ENCODE assay signal across 12 mouse cellular contexts in genomic region chr7:110706696-110707087, GRCm38 (mm10).
DNase-seq lines count a peak whose midpoint lies in the region; ATAC-seq lines count a peak whose summit lies in the region.
"Had no signal": no experiment of that assay in that cellular context is flagged by ENCODE, and none has a peak within 500 bp of the region (broad histone marks: within the 10 kb centered on the region; RNA-seq: fewer than 3 reads in every experiment).

No protein-coding gene starts in this region.

- no peaks in the 10 kb centered on the region; the same call in 1 of the 2 replicates for H3K9me3 ChIP-seq in forebrain, embryonic 14.5 days (replicated peaks; ENCODE audit: control insufficient read depth, low read length)
- H3K9me3 ChIP-seq in forebrain, embryonic 11.5 days (ENCODE audit: control insufficient read depth, low read length): no peaks in the 10 kb centered on the region; the same call in 1 of the 2 replicates

- H3K4me3 ChIP-seq in forebrain, embryonic 14.5 days (ENCODE audit: low read depth, low read length): no peak overlapping the region
- H3K4me3 ChIP-seq in forebrain, embryonic 11.5 days (ENCODE audit: low read depth, low read length): no peak overlapping the region

- DNase-seq in forebrain, embryonic 14.5 days (ENCODE audit: low spot score): peak; percentile 13
- DNase-seq in forebrain, embryonic 11.5 days (ENCODE audit: low spot score): no peak
- DNase-seq in urinary bladder, postnatal 36 days (ENCODE audit: low spot score in 2 of 2): peak; percentile 59 to 81
- DNase-seq in urinary bladder, postnatal 10 days (ENCODE audit: low spot score): no peak
- peak; percentile 79 for DNase-seq in kidney, postnatal 10 days
- DNase-seq in testis, postnatal 14 days (ENCODE audit: low spot score): peak; percentile 55
- DNase-seq in left cerebral cortex, adult 18-20 months (ENCODE audit: low spot score in 2 of 2): no peak
- no peak for DNase-seq in natural killer cell, adult 2 months (ENCODE audit: low spot score in 2 of 2)
- DNase-seq: B cell, adult 2 months; cerebellum, adult 9-11 months had no signal

- 37% methylated on average over 10 of the region's 10 CpGs for WGBS in forebrain, embryonic 14.5 days
- WGBS in forebrain, embryonic 11.5 days: 58% methylated on average over 10 of the region's 10 CpGs

- H3K27ac ChIP-seq in forebrain, embryonic 14.5 days (ENCODE audit: low read depth, low read length): no peak overlapping the region
- H3K27ac ChIP-seq in forebrain, embryonic 11.5 days (ENCODE audit: low read depth, low read length): no peak overlapping the region
- H3K27ac ChIP-seq: macrophage had no signal

- ATAC-seq in forebrain, embryonic 14.5 days: no peak
- no peak for ATAC-seq in forebrain, embryonic 11.5 days (replicated peaks; ENCODE audit: low FRiP score)
- ATAC-seq: activated CD4-positive, CD25-positive, alpha-beta regulatory T cell, adult 4 months had no signal

- H3K9ac ChIP-seq in forebrain, embryonic 14.5 days (ENCODE audit: low read length): no peak overlapping the region
- no peak overlapping the region for H3K9ac ChIP-seq in forebrain, embryonic 11.5 days (ENCODE audit: low read length)

- no peaks in the 10 kb centered on the region for H3K36me3 ChIP-seq in forebrain, embryonic 14.5 days (ENCODE audit: control insufficient read depth, insufficient read depth, low read length)
- H3K36me3 ChIP-seq in forebrain, embryonic 11.5 days (ENCODE audit: control insufficient read depth, insufficient read depth, low read length): no peaks in the 10 kb centered on the region

- H3K27me3 ChIP-seq in forebrain, embryonic 14.5 days (replicated peaks; ENCODE audit: control insufficient read depth, insufficient read depth, low read length): no peaks in the 10 kb centered on the region
- no peaks in the 10 kb centered on the region for H3K27me3 ChIP-seq in forebrain, embryonic 11.5 days (ENCODE audit: control insufficient read depth, insufficient read depth, low read length)

- no peak overlapping the region for H3K4me2 ChIP-seq in forebrain, embryonic 14.5 days (ENCODE audit: low read length)
- no peak overlapping the region for H3K4me2 ChIP-seq in forebrain, embryonic 11.5 days (ENCODE audit: low read depth, low read length, severe bottlenecking)

- H3K4me1 ChIP-seq in forebrain, embryonic 14.5 days (ENCODE audit: control insufficient read depth, insufficient read depth, low read length): no peaks in the 10 kb centered on the region
- no peaks in the 10 kb centered on the region for H3K4me1 ChIP-seq in forebrain, embryonic 11.5 days (replicated peaks; ENCODE audit: control insufficient read depth, insufficient read depth, low read length)

Comparison
In these comparisons a context has a peak if more than half of its experiments do, and no peak if none do; other contexts are left out.
1. DNase-seq: peak in forebrain, embryonic 14.5 days (single experiment), urinary bladder, postnatal 36 days (2 of 2), kidney, postnatal 10 days (single experiment) and testis, postnatal 14 days (single experiment); none in forebrain, embryonic 11.5 days (single experiment), urinary bladder, postnatal 10 days (single experiment), left cerebral cortex, adult 18-20 months (0 of 2) and natural killer cell, adult 2 months (0 of 2).